Mouse (Mus musculus) spleen, adult 12 weeks (tissue): ENCODE measurements around the gene Fcrl1.
"Not testable (repeated sequence)": the region's sequence is repeated elsewhere in the genome, so short reads cannot be mapped to it uniquely, and the experiment has no call there.

Experiments
- DNase-seq: peaks from one replicate; pipeline ENCODE4 v3.0.0; 2022; ENCODE audit warnings: low spot score

Fcrl1 gene

DNA sequence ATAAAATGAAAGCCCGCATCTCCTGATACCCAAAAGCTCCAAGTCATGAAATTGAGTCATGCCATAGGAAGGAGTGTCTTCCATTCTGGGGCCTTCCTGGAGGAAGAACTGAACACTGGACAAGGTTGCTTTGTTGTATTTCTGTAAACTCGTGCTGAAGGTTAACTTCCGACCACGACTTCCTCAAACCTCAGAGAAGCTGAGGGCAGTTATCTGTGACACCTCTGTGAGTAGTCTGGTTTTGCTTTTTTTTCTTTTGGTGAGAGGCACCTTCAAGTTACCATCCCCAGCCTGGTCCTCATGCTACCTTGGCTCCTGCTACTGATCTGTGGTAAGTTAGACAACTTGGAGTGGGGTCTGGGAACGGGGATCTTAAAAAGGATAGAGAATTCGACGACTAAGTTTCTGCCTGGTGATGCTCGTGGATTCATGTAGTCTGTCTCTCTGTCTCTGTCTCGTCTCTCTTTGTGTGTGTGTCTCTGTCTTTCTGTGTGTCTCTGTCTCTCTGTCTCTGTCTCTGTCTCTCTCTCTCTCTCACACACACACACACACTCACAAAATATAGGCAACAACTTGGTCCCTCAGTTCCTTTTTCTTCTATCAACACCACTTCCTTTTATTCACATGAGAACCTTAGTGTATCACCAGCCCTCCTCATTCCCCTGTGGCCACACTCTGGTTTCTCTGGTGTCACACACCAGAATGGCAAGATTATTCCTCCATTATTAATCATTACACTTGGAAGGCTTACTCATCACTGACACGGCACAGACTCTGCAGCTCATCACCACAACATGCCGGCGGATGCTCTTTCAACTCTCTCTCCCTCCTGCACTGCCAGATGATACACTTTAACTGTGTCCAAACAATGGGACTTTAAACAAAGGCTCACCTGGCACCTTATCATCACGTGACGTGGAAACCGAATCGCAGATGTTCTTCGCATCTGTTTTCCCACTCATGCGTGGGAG, at the start of gene Fcrl1:
Fcrl1 (plus strand) TSS at position 193 of the 971 bp plus-strand sequence.
- peak; percentile 13 for DNase-seq

DNA sequence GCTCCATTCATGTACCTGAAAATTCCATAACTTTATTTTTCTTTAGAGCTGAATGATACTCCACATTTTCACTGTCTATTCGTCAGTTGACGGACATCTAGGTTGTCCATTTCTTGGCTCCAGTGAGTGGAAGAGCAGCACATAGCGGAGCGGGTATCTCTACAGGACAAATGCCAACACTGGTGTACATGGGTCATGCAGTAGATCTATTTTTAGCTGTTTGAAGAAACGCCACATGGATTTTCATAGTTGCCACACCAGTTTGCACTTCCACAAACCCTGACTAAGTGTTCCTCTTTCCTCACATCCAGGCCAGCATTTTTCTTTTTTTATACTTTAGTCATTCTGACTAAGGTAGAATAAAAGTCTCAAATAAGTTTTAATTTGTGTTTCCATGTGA, 38.3 kb upstream of the Fcrl1 start:
- DNase-seq: no peak

DNA sequence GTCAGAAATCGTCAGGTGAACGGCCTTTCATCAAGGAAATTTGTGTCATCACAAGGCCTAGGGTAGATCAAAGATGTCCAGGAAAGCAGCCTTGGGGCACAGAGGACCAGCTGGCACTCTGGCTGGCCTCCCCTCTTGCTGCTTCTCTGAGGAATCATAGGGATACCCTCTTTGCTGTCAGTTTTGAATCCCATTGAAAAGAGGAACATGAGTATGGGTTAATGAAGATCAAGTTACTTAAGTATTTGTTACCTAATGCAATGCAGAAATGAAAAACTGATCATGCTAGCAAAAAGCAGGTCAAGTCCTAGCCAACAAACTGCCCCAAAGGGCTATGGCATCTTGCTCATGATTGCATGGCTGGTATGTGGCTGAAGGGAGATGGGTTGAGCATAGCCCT, 25.2 kb upstream of the Fcrl1 start:
- not testable (repeated sequence) for DNase-seq

DNA sequence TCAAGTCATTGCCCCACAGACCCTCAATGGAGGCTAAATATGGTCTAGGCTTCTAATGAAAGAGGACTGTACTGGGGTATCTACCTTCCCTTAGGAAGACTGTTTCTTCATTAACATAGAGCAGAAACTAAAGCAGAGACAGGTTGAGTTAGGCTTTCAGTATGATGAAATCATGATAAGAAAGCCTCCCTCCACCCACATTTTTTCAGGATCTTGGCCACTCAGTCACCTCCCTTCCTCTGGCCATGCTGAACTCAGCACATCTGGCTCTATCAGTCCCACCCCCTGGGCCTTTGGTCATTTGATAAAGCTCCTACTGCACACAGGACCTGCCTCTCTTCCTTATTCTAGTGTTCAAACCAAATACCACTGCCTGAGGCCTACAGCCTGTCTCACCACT, 18.6 kb upstream of the Fcrl1 start, which contains the start of gene Cd5l:
Cd5l (plus strand) TSS at position 301 of the 400 bp plus-strand sequence.
- no peak for DNase-seq

- no peak for DNase-seq
Observed at GRCm38 (mm10) chr3:87359215-87359614, 17.0 kb upstream of the Fcrl1 start.

- DNase-seq: no peak
Observed at GRCm38 (mm10) chr3:87360466-87360865, 15.7 kb upstream of the Fcrl1 start.

GRCm38 (mm10) chr3:87365691-87366090, 10.5 kb upstream of the Fcrl1 start:
- no peak for DNase-seq

DNA sequence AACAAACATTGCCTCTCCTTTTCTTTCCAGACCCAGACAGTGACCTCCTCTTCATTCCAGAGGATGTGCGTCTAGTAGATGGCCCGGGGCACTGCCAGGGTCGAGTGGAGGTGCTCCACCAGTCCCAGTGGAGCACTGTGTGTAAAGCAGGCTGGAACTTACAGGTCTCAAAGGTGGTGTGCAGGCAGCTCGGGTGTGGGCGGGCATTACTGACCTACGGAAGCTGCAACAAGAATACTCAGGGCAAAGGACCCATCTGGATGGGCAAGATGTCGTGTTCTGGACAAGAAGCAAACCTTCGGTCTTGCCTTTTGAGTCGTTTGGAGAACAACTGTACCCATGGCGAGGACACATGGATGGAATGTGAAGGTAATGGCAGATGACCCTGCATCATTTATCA, 8.7 kb upstream of the Fcrl1 start:
- no peak for DNase-seq

DNA sequence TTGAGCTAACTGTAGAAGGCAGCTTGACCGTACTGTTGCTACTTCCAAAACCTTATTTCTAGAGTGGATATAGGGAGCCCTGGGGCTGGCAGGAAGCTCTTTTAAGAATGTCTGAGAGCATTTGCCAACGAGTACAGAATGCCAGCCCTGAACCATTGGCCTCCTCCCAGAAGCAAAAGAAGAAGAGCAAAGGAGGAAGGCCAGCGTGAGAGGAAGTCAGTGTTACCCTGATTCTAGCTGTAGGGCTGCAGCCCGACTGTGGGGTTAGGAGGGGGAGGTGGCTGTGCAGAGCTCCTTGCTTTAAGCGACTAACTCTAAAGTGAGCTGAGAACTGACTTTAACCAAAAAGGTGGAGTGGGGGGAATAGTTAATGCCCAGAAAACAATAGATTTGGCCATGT, 7.0 kb upstream of the Fcrl1 start:
- DNase-seq: no peak

DNA sequence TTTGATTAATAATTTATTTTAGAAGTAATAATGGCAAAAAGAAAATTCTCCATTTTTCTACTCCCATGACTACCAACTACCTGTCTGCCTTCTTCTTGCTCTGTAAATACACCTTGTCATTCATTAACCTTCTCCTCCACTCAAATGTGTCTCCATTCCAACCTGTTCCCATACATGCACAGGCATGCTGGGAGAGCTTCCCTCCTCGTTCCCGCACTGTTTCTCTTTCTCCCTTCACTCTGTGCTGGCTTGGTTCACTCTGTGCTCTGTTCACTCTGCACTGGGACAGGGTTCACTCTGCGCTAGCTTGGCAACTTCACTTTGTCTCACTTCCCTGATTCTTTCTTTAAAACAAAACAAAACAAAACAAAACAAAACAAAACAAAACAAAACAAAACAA, 1.0 kb downstream of the Fcrl1 start:
- DNase-seq: no peak

- DNase-seq: no peak
Observed at GRCm38 (mm10) chr3:87377719-87378118, 1.5 kb downstream of the Fcrl1 start.

DNA sequence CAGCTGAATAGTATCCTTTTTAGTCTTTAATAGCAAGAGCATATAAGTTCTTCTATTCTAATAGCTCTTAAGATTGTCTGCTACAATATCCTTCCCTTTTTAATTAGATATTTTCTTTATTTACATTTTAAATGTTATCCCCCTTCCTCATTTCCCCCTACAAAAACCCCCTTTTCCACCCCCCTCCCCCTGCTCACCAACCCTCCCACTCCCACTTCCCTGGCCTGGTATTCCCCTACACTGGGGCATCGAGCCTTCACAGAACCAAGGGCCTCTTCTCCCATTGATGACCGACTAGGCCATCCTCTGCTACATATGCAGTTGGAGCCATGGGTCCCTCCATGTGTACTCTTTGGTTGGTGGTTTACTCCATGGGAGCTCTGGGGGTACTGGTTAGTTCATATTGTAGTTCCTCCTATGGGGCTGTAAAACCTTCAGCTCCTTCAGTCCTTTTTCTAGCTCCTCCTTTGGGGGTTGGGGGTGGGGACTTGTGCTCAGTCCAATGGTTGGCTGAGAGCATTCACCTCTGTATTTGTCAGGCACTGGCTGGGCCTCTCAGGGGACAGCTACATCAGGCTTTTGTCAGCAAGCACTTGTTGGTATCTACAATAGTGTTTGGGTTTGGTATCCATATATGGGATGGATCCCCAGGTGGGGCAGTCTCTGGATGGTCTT, 3.6 kb downstream of the Fcrl1 start:
- DNase-seq: not testable (repeated sequence)

DNA sequence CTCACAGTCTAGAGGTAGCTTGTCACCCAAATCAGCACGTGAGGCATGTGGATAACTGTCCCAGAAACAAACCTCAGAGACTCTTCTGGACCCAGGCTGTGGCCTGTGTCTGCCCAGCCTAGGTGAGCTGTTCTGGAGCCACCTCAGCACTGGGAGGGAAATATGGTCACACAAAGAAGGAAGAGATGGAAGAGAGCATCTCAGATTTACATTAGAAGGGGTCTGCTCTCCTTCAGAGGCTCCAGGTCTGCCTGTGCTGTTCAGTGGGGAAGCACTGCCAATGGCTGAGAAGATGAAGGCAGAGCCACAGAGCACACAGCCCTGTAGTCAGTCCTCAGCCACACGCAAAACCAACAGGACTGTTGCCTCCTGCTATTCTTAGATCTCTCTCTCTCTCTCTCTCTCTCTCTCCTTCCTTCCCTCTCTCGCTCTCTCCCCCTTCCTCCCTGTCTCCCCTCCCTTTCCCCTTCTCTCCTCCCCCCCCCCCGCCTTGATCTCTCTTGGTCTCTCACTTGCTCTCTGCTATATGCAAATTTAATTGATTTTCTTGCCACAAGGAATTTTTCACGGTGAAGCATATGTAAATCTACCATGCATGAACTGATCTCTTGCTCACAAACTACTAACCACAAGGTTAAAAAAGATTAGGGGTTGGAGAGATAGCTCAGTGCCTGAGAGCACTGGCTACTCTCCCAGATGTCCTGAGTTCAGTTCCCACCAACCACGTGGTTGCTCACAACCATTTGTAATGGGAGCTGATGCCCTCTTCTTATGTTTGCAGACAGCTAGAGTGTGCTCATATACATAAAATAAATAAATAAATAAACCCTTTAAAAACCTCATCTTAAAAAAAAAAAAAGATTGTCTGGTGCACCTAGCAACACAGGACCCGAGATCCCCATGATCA, 5.9 kb downstream of the Fcrl1 start:
- no peak for DNase-seq

- DNase-seq: no peak
Observed at GRCm38 (mm10) chr3:87383308-87383707, 7.1 kb downstream of the Fcrl1 start.

GRCm38 (mm10) chr3:87385105-87385504, 8.9 kb downstream of the Fcrl1 start:
- no peak for DNase-seq

DNA sequence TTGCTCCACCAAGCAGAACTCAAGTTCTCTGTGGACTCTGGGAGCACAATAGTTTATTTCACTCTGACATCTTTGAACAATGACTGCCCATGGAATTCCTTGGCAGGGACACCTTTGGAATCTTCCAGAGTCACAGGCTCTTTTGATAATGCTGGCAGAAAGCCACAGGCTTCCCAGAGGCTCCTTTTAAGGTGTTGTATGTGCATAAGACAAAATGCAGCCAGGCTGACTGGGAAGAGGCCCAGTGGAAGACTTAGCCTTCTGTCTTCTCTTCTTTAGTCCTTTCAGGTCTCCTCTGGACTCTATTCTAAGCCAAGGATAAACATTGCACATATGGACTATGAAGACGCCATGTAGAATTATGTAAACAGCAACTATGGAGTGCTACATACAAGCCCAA, 14.7 kb downstream of the Fcrl1 start:
- DNase-seq: no peak

- no peak for DNase-seq
Observed at GRCm38 (mm10) chr3:87398809-87399208, 22.6 kb downstream of the Fcrl1 start.

DNA sequence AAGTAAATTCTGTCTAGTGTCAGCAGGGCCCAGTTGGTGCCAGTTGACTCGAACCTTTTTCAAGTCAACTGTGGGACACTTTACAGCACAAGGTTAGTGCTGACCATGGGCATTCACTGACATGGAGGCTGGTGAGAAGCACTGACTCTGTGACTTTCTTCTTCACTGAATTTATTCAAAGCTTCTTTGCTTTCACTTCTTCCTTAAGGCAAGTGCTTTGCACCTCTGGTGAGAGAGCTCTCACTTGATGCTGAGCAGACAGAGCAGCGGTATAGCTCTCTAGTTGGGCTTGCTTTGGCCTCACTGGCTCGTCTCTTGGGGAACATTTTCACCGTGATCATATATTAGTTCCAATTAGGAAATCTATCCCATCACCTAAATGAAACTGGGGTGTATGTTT, 23.7 kb downstream of the Fcrl1 start:
- no peak for DNase-seq

GRCm38 (mm10) chr3:87401321-87401720, 25.1 kb downstream of the Fcrl1 start:
- peak; percentile 15 for DNase-seq

GRCm38 (mm10) chr3:87408171-87408570, 32.0 kb downstream of the Fcrl1 start:
- DNase-seq: no peak

GRCm38 (mm10) chr3:87409196-87409935, 33.2 kb downstream of the Fcrl1 start:
- DNase-seq: no peak
